Mouse (Mus musculus) testis, adult 2 months (tissue): ENCODE data around the gene Cgn. TPM values are rescaled to one million over a fixed set of nuclear protein-coding genes. Genes with fewer than 3 reads are reported as not detected.

Source experiments
- H3K27ac ChIP-seq: fragments of 200-500 bp; 2 replicates; pipeline ENCODE4 v1.5.1; 2012; ENCODE audit warnings: low read depth, low read length; ENCODE audit not compliant: control insufficient read depth, insufficient read depth
- H3K27me3 ChIP-seq: fragments of 200-500 bp; 2 replicates; pipeline ENCODE4 v1.6.1; 2012; ENCODE audit warnings: mild to moderate bottlenecking, low read length, moderate library complexity; ENCODE audit not compliant: control insufficient read depth, insufficient read depth
- H3K36me3 ChIP-seq: fragments of 200-500 bp; 2 replicates; pipeline ENCODE4 v1.6.1; 2012; ENCODE audit warnings: mild to moderate bottlenecking, low read length; ENCODE audit not compliant: control insufficient read depth, insufficient read depth
- H3K4me1 ChIP-seq: fragments of 200-500 bp; 2 replicates; pipeline ENCODE4 v1.6.1; 2012; ENCODE audit warnings: low read length; ENCODE audit not compliant: control insufficient read depth, insufficient read depth
- H3K4me3 ChIP-seq: fragments of 200-500 bp; 2 replicates; pipeline ENCODE4 v1.5.1; 2012; ENCODE audit warnings: low read depth, mild to moderate bottlenecking, low read length, moderate library complexity, mixed read lengths; ENCODE audit not compliant: control insufficient read depth
- CTCF ChIP-seq: fragments of 200-500 bp; IDR thresholded peaks from 2 replicates; pipeline ENCODE4 v1.5.1; 2012; ENCODE audit warnings: low read depth, mild to moderate bottlenecking, inconsistent platforms, low read length, moderate library complexity; ENCODE audit not compliant: control insufficient read depth, insufficient read depth, insufficient replicate concordance
- POLR2A ChIP-seq: fragments of 200-500 bp; IDR thresholded peaks from 2 replicates; pipeline ENCODE4 v1.6.1; 2012; ENCODE audit warnings: low read depth, mild to moderate bottlenecking, inconsistent platforms, low read length, moderate library complexity; ENCODE audit not compliant: control insufficient read depth
- polyA plus RNA-seq: library from polyadenylated mRNA; depleted of rRNA; stranded (reverse); fragments of >200 nt; gene quantifications from 2 replicates; pipeline ENCODE4 v1.2.3, GENCODE M21; 2012

The Cgn gene
- polyA plus RNA-seq, 1 experiment = 17.4 TPM

- H3K27me3 ChIP-seq = no peaks in the 10 kb centered on the region
- peaks cover 4% of the 10 kb centered on the region; the same call in 1 of the 2 replicates for H3K4me1 ChIP-seq
- H3K36me3 ChIP-seq = no peaks in the 10 kb centered on the region
- no peak overlapping the region for H3K27ac ChIP-seq
- no peak overlapping the region for H3K4me3 ChIP-seq
- TF ChIP-seq CTCF (no peak), POLR2A (no peak)
Measured at GRCm38 (mm10) chr3:94793672-94794071, 7.4 kb upstream of the Cgn start.

DNA sequence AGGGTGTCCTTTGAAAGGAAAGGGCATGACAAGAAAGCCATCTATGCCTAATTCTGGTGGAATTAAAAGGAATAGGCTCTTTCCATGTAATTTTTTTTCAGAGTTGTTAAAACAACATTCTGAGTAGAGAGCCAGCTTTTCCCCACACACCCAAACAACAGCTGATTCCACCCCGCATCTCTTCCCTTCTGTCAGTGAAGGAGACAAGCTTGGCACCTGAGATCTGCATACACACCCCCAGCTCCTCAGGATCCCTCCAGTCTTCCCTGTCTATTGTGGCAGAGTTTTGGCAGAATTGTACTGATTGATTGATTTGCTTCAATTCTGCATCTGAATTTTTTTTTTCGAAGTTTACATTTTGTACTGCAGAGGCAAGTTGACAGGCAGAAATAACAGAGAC lies 6.0 kb upstream of the Cgn start:
- no peak overlapping the region for H3K27ac ChIP-seq
- H3K4me1 ChIP-seq = peaks cover 8% of the 10 kb centered on the region

DNA sequence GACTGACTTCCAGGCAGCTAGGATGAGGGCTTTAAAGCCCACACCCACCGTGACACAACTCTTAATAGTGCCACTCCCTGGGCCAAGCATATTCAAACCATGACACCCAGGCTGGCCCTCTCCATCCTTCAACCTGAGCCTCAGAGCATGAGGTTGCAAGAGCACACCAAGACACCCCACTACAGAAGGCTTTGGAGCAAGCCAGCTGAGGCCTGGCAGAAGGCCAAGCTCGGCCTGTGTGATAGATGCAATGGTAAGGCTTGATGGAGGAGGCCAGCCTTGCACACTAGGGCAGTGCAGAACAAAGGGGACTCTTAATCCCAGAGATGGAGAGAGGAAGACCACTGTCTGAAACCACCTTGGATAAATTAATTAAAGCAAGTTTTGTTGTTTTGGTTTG lies 3.2 kb upstream of the Cgn start:
- Histone ChIP-seq H3K27me3 (no peaks in the 10 kb centered on the region), H3K36me3 (no peaks in the 10 kb centered on the region), H3K4me1 (peaks cover 13% of the 10 kb centered on the region), H3K4me3 (no peak overlapping the region), H3K27ac (no peak overlapping the region)
- TF ChIP-seq CTCF (no peak), POLR2A (no peak)

More for the DNA sequence above, 6.0 kb upstream of the Cgn start:
- no peak overlapping the region for H3K4me3 ChIP-seq
- H3K36me3 ChIP-seq = no peaks in the 10 kb centered on the region
- TF ChIP-seq CTCF (no peak), POLR2A (no peak)
- H3K27me3 ChIP-seq = no peaks in the 10 kb centered on the region

GRCm38 (mm10) chr3:94789071-94789470 lies 2.8 kb upstream of the Cgn start:
- Histone ChIP-seq H3K27ac (no peak overlapping the region), H3K27me3 (no peaks in the 10 kb centered on the region), H3K36me3 (no peaks in the 10 kb centered on the region), H3K4me1 (peaks cover 10% of the 10 kb centered on the region), H3K4me3 (no peak overlapping the region)
- TF ChIP-seq POLR2A (no peak), CTCF (no peak)

DNA sequence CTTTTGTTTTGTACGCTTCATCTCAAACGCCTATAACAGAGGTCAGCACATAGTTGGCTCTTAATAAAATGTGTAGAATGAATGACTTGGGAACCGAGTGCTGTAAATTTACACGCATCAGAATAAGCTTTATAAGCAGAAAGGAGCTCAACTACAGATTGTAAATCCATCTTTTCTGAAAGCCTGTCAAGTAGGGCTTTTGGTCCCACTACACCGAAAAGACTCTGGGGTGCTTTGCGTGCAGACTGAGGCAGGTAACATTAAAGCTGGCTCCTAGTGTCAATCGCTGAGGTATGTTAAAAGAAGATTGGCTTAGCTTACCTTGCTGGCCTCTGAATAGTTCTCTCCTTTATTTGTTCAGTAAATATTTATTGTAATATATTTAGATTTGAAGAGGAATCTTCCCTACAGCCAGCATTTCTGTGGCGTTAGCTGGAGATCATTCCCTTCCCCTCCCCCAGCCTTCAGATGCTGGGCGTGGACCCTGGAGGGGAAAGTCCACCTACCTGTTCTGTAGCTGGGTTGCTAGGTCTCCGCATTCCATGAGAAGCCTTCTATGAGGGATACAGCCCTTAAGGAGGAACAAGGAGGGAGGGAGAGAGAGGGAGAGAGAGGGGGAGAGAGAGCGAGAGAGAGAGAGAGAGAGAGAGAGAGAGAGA lies 959 bp upstream of the Cgn start:
- Histone ChIP-seq H3K36me3 (no peaks in the 10 kb centered on the region), H3K27ac (no peak overlapping the region), H3K4me3 (peak overlapping the region; percentile 22), H3K4me1 (peaks cover 11% of the 10 kb centered on the region), H3K27me3 (no peaks in the 10 kb centered on the region)
- TF ChIP-seq CTCF (no peak), POLR2A (no peak)

- TF ChIP-seq POLR2A = no peak
- Histone ChIP-seq H3K27ac (peak overlapping the region; percentile 1; the same call in 1 of the 2 replicates), H3K4me3 (peak overlapping the region; percentile 88)
Measured at GRCm38 (mm10) chr3:94785958-94786357, 334 bp downstream of the Cgn start.

GRCm38 (mm10) chr3:94784171-94784701 lies 2.1 kb downstream of the Cgn start:
- Histone ChIP-seq H3K27me3 (no peaks in the 10 kb centered on the region), H3K36me3 (no peaks in the 10 kb centered on the region), H3K27ac (0 out of 2 replicates have a peak overlapping the region, but pooled peaks have one; percentile 24), H3K4me3 (peak overlapping the region; percentile 15; the same call in 1 of the 2 replicates), H3K4me1 (peaks cover 15% of the 10 kb centered on the region)
- TF ChIP-seq CTCF (no peak), POLR2A (peak; percentile 20; the same call in 1 of the 2 replicates)

More at GRCm38 (mm10) chr3:94785958-94786357, 334 bp downstream of the Cgn start:
- no peaks in the 10 kb centered on the region for H3K27me3 ChIP-seq
- no peaks in the 10 kb centered on the region for H3K36me3 ChIP-seq
- H3K4me1 ChIP-seq = peaks cover 11% of the 10 kb centered on the region

DNA sequence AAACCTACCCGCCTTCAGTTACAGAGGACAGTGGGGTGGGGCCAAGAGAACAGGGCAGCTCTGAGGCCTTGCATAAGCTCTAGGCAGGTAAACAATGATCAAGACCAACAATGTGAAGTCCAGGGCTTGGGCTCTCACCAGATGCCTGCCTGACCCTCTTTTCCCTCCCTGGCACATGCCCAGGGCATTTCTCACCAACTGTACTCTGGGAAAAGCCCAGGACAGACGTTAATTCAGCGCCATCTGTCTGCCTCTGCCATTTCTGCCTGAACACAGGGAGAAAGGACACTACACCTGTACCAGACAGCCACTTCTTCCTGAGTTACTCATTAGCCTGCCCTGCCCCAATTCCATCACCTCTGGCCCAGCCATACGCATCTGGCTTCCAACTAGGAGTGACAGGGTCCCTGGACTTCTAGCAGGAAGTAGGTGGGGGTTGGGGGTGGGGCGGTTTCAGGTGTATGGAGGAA lies 2.8 kb downstream of the Cgn start:
- Histone ChIP-seq H3K27me3 (no peaks in the 10 kb centered on the region), H3K4me3 (no peak overlapping the region), H3K27ac (no peak overlapping the region), H3K36me3 (no peaks in the 10 kb centered on the region), H3K4me1 (peaks cover 18% of the 10 kb centered on the region)
- TF ChIP-seq CTCF = no peak
- TF ChIP-seq POLR2A = no peak
